Mouse (Mus musculus) bone marrow, adult 2 months (tissue): Measurements from ENCODE around the gene Ube2a. TPM values are rescaled to one million over a fixed set of nuclear protein-coding genes. Genes with fewer than 3 reads are reported as not detected.
A peak's percentile ranks its signal among the peaks of the same experiment; 100 is the strongest.

Experiments used
- H3K27ac ChIP-seq: fragments of 200-500 bp; 2 replicates; pipeline ENCODE4 v1.5.1; 2012; ENCODE audit warnings: low read depth, mild to moderate bottlenecking, control low read depth, inconsistent platforms, low read length; ENCODE audit not compliant: control insufficient read depth, poor library complexity, insufficient read depth
- H3K4me1 ChIP-seq: fragments of 200-500 bp; 2 replicates; pipeline ENCODE4 v1.6.1; 2011; ENCODE audit warnings: low read length; ENCODE audit not compliant: control insufficient read depth, insufficient read depth
- H3K4me3 ChIP-seq: fragments of 200-500 bp; replicated peaks from 2 replicates; pipeline ENCODE3; 2011; ENCODE audit warnings: mild to moderate bottlenecking, low read depth, low read length, control low read depth; ENCODE audit not compliant: control insufficient read depth
- CTCF ChIP-seq: fragments of 200-500 bp; IDR thresholded peaks from 2 replicates; pipeline ENCODE4 v1.5.1; 2011; ENCODE audit warnings: low read length, control low read depth; ENCODE audit not compliant: control insufficient read depth, insufficient read depth
- POLR2A ChIP-seq: fragments of 200-500 bp; IDR thresholded peaks from 2 replicates; pipeline ENCODE4 v1.6.1; 2011; ENCODE audit warnings: low read depth, mild to moderate bottlenecking, control low read depth, low read length, borderline replicate concordance; ENCODE audit not compliant: control insufficient read depth
- WGBS: fragments of 180-500 bp; shearing (Covaris S2); methylation state at CpG from one replicate; pipeline ENCODE4 v1.1.7; 2018; 5-methylcytosine and 5-hydroxymethylcytosine counted together
- polyA plus RNA-seq: library from polyadenylated mRNA; stranded (reverse); fragments of >200 nt; gene quantifications from 2 replicates; pipeline ENCODE4 v1.2.4, GENCODE M21; 2011; ENCODE audit warnings: low replicate concordance; ENCODE audit not compliant: missing spikeins, insufficient read depth, insufficient read length

Ube2a gene
- 19.7 and 50.9 TPM in 2 replicates for polyA plus RNA-seq

GRCm38 (mm10) chrX:36873765-36874164 is at the start of gene Ube2a, which contains the start of gene C330007P06Rik:
Gene Ube2a, plus strand, starts transcription at chrX:36873900.
Gene C330007P06Rik, minus strand, starts transcription at chrX:36874111.
- Histone ChIP-seq H3K27ac (peak within 1 kb of the TSS; percentile 84), H3K4me1 (no peaks in the 10 kb centered on the region), H3K4me3 (peak within 1 kb of the TSS; percentile 77)
- TF ChIP-seq CTCF (no peak), POLR2A (no peak)
- 17% methylated on average over 8 of the region's 8 CpGs for WGBS

- H3K4me1 ChIP-seq: no peaks in the 10 kb centered on the region
- H3K4me3 ChIP-seq: no peak overlapping the region
- 83% methylated on average over 10 of the region's 10 CpGs for WGBS
- no peak overlapping the region for H3K27ac ChIP-seq
- TF ChIP-seq POLR2A (no peak), CTCF (no peak)
These were observed 49.6 kb upstream of the Ube2a start for GRCm38 (mm10) chrX:36823932-36824711.

- WGBS: 49% methylated on average over 2 of the region's 2 CpGs
- TF ChIP-seq POLR2A (no peak), CTCF (no peak)
- no peak overlapping the region for H3K4me3 ChIP-seq
- no peak overlapping the region for H3K27ac ChIP-seq
- no peaks in the 10 kb centered on the region for H3K4me1 ChIP-seq
These were observed 48.7 kb upstream of the Ube2a start for GRCm38 (mm10) chrX:36825032-36825431.

- WGBS: 87% methylated on average over 5 of the region's 5 CpGs
- TF ChIP-seq POLR2A (no peak), CTCF (no peak)
- Histone ChIP-seq H3K4me3 (no peak overlapping the region), H3K27ac (no peak overlapping the region), H3K4me1 (no peaks in the 10 kb centered on the region)
These were observed 46.8 kb upstream of the Ube2a start for GRCm38 (mm10) chrX:36826873-36827272.

GRCm38 (mm10) chrX:36830271-36830670 is 43.4 kb upstream of the Ube2a start:
- WGBS: 40% methylated on average over 5 of the region's 5 CpGs
- Histone ChIP-seq H3K4me3 (no peak overlapping the region), H3K27ac (no peak overlapping the region), H3K4me1 (no peaks in the 10 kb centered on the region)
- TF ChIP-seq CTCF (no peak), POLR2A (no peak)

GRCm38 (mm10) chrX:36831632-36832031 is 42.1 kb upstream of the Ube2a start:
- Histone ChIP-seq H3K4me1 (no peaks in the 10 kb centered on the region), H3K4me3 (no peak overlapping the region), H3K27ac (no peak overlapping the region)
- 84% methylated on average over 4 of the region's 4 CpGs for WGBS
- TF ChIP-seq CTCF (no peak), POLR2A (no peak)

- 35% methylated on average over 19 of the region's 19 CpGs for WGBS
- no peak overlapping the region for H3K27ac ChIP-seq
These were observed 40.2 kb upstream of the Ube2a start for GRCm38 (mm10) chrX:36833397-36834084.

GRCm38 (mm10) chrX:36837069-36837676 is 36.5 kb upstream of the Ube2a start:
- no peak for TF ChIP-seq POLR2A
- no peak for TF ChIP-seq CTCF
- H3K4me3 ChIP-seq: no peak overlapping the region
- H3K27ac ChIP-seq: no peak overlapping the region
- WGBS: 57% methylated on average over 6 of the region's 6 CpGs
- H3K4me1 ChIP-seq: peaks cover 1% of the 10 kb centered on the region; the same call in 1 of the 2 replicates

More at GRCm38 (mm10) chrX:36833397-36834084, 40.2 kb upstream of the Ube2a start:
- Histone ChIP-seq H3K4me3 (no peak overlapping the region), H3K4me1 (no peaks in the 10 kb centered on the region)
- TF ChIP-seq CTCF: peak; percentile 41
- no peak for TF ChIP-seq POLR2A
